Mouse (Mus musculus) heart, embryonic 11.5 days (tissue): ENCODE measurements around the gene Iqgap1. TPM values are rescaled to one million over a fixed set of nuclear protein-coding genes. Genes with fewer than 3 reads are reported as not detected.

Experiments used
- ATAC-seq: fragments of 200-750 bp; cut with Nextera tagmentation; replicated peaks from 2 replicates; pipeline ENCODE4 v1.8.0; 2017; ENCODE audit warnings: moderate library complexity; ENCODE audit not compliant: insufficient number of reproducible peaks, low FRiP score, low TSS enrichment
- H3K27ac ChIP-seq: fragments of 300-500 bp; sonication (generic); 2 replicates; pipeline ENCODE4 v1.5.1; 2014; ENCODE audit warnings: mild to moderate bottlenecking, low read depth, low read length
- H3K27me3 ChIP-seq: fragments of 300-500 bp; sonication (generic); 2 replicates; pipeline ENCODE4 v1.6.1; 2014; ENCODE audit warnings: mild to moderate bottlenecking, low read length, mixed read lengths; ENCODE audit not compliant: control insufficient read depth, insufficient read depth
- H3K36me3 ChIP-seq: fragments of 300-500 bp; sonication (generic); 2 replicates; pipeline ENCODE4 v1.6.1; 2014; ENCODE audit warnings: mild to moderate bottlenecking, low read length, moderate library complexity, mixed read lengths; ENCODE audit not compliant: control insufficient read depth, insufficient read depth
- H3K4me1 ChIP-seq: fragments of 300-500 bp; sonication (generic); 2 replicates; pipeline ENCODE4 v1.6.1; 2014; ENCODE audit warnings: low read length; ENCODE audit not compliant: control insufficient read depth, insufficient read depth
- H3K4me2 ChIP-seq: fragments of 300-500 bp; sonication (generic); 2 replicates; pipeline ENCODE4 v1.6.1; 2014; ENCODE audit warnings: mild to moderate bottlenecking, moderate library complexity
- H3K4me3 ChIP-seq: fragments of 300-500 bp; sonication (generic); 2 replicates; pipeline ENCODE4 v1.5.1; 2014; ENCODE audit warnings: low read depth, low read length
- H3K9ac ChIP-seq: fragments of 300-500 bp; sonication (generic); 2 replicates; pipeline ENCODE4 v1.6.1; 2014; ENCODE audit warnings: mild to moderate bottlenecking, low read depth, low read length, moderate library complexity
- H3K9me3 ChIP-seq: fragments of 300-500 bp; sonication (generic); replicated peaks from 2 replicates; pipeline ENCODE4 v1.6.1; 2016; ENCODE audit warnings: low read length; ENCODE audit not compliant: control insufficient read depth
- WGBS: fragments of 180-500 bp; shearing (Covaris S2); extraction: QIAGEN DNeasy Blood & Tissue Kit; methylation state at CpG from one replicate; pipeline ENCODE4 v1.1.7; 2014; ENCODE audit not compliant: insufficient replicate concordance; 5-methylcytosine and 5-hydroxymethylcytosine counted together
- polyA plus RNA-seq: library from polyadenylated mRNA; unstranded; fragments of >200 nt; fragmentation: Nextera tagmentation; extraction: Ambion mirVana; gene quantifications from 2 replicates; pipeline ENCODE4 v1.2.1, GENCODE M21; 2014

The Iqgap1 gene
- polyA plus RNA-seq, 1 experiment from 2014 or later, result 33.5 TPM

DNA sequence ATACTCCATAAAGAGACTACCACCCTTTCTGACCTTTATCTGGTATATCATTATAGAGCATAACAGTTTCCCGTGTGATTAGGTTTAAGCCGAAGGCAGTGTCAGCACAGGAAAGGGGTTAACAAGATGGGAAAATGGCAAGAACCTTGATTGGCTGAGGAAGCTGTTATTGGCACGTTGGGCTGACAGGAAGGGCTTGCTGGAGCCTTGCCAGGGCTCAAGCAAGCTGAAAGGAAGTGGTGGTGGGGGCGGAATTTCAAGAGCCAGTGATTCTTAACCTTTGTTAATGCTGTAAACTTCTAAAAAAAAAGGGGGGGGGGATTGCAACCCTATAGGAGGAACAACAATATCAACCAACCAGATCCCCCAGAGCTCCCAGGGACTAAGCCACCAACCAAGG is 6.4 kb upstream of the Iqgap1 start:
- 34% methylated on average over 4 of the region's 4 CpGs for WGBS
- no peaks in the 10 kb centered on the region for H3K9me3 ChIP-seq
- no peaks in the 10 kb centered on the region for H3K27me3 ChIP-seq
- no peaks in the 10 kb centered on the region for H3K36me3 ChIP-seq
- H3K9ac ChIP-seq, result no peak overlapping the region
- H3K27ac ChIP-seq, result no peak overlapping the region
- no peak for ATAC-seq
- no peak overlapping the region for H3K4me2 ChIP-seq
- no peak overlapping the region for H3K4me3 ChIP-seq
- H3K4me1 ChIP-seq, result 0 out of 2 replicates have a peak, but pooled peaks cover 6% of the 10 kb centered on the region

DNA sequence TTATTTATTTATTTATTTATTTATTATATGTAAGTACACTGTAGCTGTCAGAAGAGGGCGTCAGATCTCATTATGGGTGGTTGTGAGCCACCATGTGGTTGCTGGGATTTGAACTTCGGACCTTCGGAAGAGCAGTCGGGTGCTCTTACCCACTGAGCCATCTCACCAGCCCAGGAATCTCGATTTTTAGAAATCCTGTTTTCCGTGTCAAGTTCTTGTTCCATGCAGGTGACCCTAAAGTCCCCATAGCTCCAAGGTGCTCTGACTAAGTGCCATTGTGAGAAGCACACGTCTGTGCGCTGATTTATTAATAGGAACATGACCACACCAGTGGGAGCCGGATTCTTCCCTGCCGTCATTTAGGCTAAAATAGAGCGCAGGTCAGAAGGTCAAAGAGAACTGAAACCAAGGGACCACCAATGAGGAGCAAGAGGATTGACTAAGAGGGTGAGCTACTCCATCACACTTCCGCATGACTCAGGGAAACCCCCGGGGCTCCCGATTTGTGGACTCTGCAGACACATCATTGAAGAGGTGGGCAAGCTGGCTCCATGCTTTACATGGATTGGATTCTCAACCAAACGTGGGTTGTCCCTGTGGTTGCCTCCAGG is 4.5 kb upstream of the Iqgap1 start:
- H3K9me3 ChIP-seq, result no peaks in the 10 kb centered on the region
- no peak overlapping the region for H3K9ac ChIP-seq
- no peak for ATAC-seq
- no peak overlapping the region for H3K4me3 ChIP-seq
- 66% methylated on average over 15 of the region's 15 CpGs for WGBS
- H3K36me3 ChIP-seq, result no peaks in the 10 kb centered on the region
- H3K4me2 ChIP-seq, result no peak overlapping the region
- H3K27ac ChIP-seq, result no peak overlapping the region
- H3K4me1 ChIP-seq, result 0 out of 2 replicates have a peak, but pooled peaks cover 6% of the 10 kb centered on the region
- no peaks in the 10 kb centered on the region for H3K27me3 ChIP-seq

DNA sequence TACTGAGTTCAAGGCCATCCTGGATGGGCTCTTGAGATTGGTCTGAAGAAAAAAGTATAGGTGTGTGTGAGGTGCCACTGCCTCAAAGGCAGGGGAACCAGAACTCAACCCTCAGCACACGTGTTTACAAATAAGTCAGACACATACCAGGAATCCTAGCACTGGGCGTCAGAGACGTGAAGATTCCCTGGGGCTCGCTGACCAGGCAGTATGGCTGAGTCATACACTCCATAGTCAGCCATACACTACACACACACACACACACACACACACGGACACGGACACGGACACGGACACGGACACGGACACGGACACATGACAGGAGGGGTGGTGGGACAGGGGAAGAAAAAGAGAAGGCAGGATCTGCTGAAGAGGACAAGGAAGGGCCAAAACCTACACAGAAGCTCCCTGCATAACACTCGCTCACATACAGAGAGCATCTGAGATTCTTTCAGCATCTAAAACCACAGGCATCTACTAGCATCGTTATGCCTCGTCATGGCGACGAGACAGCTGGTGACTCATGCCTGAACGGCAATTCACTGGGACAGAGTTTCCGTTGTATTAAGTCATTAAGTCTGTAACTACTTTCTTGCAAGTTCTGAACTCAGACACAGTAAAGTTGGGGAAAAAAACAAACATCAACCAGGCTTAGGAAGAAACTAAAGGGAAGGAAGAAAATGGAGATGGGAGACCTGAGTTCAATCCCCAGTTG is 2.5 kb upstream of the Iqgap1 start:
- no peak overlapping the region for H3K4me2 ChIP-seq
- H3K4me1 ChIP-seq, result 0 out of 2 replicates have a peak, but pooled peaks cover 4% of the 10 kb centered on the region
- no peaks in the 10 kb centered on the region for H3K9me3 ChIP-seq
- 70% methylated on average over 18 of the region's 18 CpGs for WGBS
- no peak overlapping the region for H3K9ac ChIP-seq
- no peak overlapping the region for H3K27ac ChIP-seq
- H3K4me3 ChIP-seq, result no peak overlapping the region
- no peak for ATAC-seq
- no peaks in the 10 kb centered on the region for H3K36me3 ChIP-seq
- no peaks in the 10 kb centered on the region for H3K27me3 ChIP-seq

DNA sequence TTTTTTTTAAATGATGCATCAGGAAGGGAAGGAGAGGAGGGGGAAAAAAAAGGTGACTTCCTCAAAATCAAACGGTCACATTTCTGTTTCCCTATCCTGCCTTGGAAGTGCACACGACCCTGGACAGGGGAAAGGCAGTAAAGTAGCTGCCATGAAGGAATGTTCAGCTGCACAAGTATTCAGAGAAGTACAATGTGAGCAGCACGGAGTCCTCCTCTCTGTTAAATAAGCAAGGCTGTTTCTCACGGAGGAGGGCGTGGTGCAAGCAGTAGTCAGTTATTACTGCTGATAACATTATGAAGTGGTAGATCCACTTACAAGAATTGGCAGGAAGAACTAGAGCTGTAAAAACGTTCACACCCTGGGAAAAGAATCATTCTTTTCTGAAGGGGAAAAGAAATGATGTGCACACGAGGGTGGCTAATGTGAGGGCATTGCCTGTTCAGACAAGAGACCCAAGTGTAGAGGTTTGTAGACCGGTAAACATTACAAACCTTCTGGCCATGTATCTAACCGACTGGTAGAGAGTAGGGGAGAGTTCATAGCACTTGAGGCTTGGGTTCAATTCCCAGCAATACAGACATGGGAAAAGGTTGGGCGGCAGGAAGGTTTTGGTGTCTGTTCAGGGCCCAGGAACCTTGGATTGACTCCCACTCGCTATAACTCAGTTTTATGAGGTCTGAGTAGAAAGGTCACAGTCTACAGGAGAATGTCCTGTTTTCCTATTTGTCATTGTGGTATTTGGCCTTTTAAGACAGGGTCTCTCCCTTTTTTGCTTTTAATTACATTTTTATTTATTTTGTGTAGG is 1.7 kb downstream of the Iqgap1 start:
- Histone ChIP-seq H3K36me3 (no peaks in the 10 kb centered on the region), H3K4me1 (no peaks in the 10 kb centered on the region), H3K4me2 (no peak overlapping the region), H3K27ac (no peak overlapping the region), H3K4me3 (no peak overlapping the region), H3K27me3 (no peaks in the 10 kb centered on the region), H3K9me3 (no peaks in the 10 kb centered on the region), H3K9ac (no peak overlapping the region)
- no peak for ATAC-seq
- 60% methylated on average over 11 of the region's 11 CpGs for WGBS

DNA sequence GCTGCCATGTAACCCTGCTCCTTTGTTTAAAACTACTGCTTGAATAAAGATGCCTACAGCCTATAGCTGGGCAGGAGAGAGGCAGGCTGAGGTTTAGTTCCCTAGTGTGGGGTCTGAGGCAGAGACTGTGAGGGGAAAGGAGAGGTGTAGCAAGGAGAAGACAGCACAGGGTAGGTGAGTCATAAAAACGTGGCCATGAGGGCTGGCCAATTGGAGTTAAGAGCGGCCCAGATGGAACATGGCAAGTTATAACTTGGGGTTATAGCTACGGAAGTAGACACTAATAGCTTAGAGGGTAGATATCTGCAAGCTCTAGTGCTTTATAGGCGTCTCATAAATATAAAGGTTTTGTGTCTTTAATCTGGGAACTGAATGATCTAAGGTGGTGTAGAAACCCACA is 2.5 kb downstream of the Iqgap1 start:
- Histone ChIP-seq H3K4me2 (no peak overlapping the region), H3K27ac (no peak overlapping the region), H3K4me1 (no peaks in the 10 kb centered on the region), H3K4me3 (no peak overlapping the region), H3K36me3 (no peaks in the 10 kb centered on the region), H3K9me3 (no peaks in the 10 kb centered on the region), H3K9ac (no peak overlapping the region), H3K27me3 (no peaks in the 10 kb centered on the region)
- no peak for ATAC-seq
- WGBS, result 75% methylated on average over 4 of the region's 4 CpGs

DNA sequence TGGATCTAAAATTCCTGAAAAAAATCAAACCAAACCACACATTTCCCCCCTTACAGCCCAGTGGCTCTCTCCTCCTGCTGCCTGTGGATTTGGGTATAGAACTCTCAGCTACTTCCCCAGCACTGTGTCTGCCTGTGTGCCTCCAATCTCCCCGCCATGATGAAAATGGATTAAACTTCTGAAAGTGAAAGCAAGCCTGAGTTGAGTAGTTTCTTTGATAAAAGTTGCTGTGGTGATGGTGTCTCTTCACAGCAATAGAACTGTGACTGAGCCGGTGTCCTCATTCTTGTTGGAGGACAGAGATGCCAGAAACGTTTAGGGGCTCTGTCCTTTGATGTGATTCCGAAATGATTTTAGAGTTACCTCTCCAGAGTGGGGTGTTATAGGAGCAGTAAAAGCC is 4.9 kb downstream of the Iqgap1 start:
- Histone ChIP-seq H3K27ac (no peak overlapping the region), H3K4me1 (peaks cover 6% of the 10 kb centered on the region; the same call in 1 of the 2 replicates), H3K9ac (no peak overlapping the region), H3K9me3 (no peaks in the 10 kb centered on the region), H3K4me2 (no peak overlapping the region), H3K27me3 (no peaks in the 10 kb centered on the region), H3K36me3 (no peaks in the 10 kb centered on the region), H3K4me3 (no peak overlapping the region)
- 78% methylated on average over 4 of the region's 4 CpGs for WGBS
- no peak for ATAC-seq

DNA sequence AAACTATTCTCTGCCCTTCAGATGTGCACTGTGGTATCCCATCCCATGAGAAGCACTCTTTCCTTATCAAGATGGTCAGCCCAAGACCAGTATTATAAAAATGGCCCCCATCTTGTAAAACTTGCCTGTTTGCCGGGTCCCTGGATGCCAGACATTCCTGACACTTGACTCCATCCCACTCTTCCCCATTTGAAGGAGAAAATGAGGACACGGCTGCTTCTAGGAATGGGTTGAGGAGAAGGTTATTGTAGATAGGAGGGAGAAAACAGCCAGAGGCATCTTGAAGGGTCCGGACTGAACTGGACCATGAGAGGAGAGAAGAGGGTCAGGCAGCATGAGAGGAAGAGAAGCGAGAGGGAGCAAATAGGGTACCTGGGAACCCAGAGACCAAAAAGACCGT is 9.1 kb downstream of the Iqgap1 start:
- Histone ChIP-seq H3K27ac (no peak overlapping the region), H3K4me3 (no peak overlapping the region), H3K4me1 (peaks cover 6% of the 10 kb centered on the region; the same call in 1 of the 2 replicates), H3K9ac (no peak overlapping the region), H3K4me2 (no peak overlapping the region; the same call in 1 of the 2 replicates), H3K36me3 (no peaks in the 10 kb centered on the region), H3K9me3 (no peaks in the 10 kb centered on the region), H3K27me3 (no peaks in the 10 kb centered on the region)
- WGBS, result 39% methylated on average over 5 of the region's 5 CpGs
- ATAC-seq, result no peak

DNA sequence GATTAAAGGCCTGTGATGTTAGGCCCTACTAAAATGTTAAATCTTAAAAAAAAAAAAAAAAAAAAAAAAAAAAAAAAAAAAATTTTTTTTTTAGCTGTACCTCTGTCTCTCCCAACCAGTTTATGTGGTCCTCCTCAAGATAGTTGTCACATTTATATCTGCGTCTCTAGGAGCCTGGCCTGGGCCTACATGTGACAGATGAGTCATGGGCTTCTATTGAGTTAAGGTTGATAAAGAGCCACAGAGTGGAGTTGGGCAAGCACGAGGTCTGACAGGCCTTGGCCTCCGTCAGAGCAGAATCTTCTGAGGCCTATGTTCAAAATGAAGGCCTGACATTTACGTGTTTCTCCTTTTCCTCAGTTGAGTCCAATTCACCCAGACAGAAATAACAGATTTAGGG is 12.4 kb downstream of the Iqgap1 start:
- ATAC-seq, result no peak
- no peaks in the 10 kb centered on the region for H3K27me3 ChIP-seq
- no peaks in the 10 kb centered on the region for H3K9me3 ChIP-seq
- 58% methylated on average over 4 of the region's 4 CpGs for WGBS
- no peaks in the 10 kb centered on the region for H3K36me3 ChIP-seq
- H3K4me1 ChIP-seq, result peaks cover 6% of the 10 kb centered on the region; the same call in 1 of the 2 replicates
- no peak overlapping the region for H3K4me2 ChIP-seq
- H3K9ac ChIP-seq, result no peak overlapping the region
- no peak overlapping the region for H3K4me3 ChIP-seq
- no peak overlapping the region for H3K27ac ChIP-seq
